Mouse (Mus musculus): ENCODE results near the gene Top3b. TPM values are rescaled to one million over a fixed set of nuclear protein-coding genes. Genes with fewer than 3 reads are reported as not detected.
A peak's percentile ranks its signal among the peaks of the same experiment; 100 is the strongest.

The Top3b gene
- polyA plus RNA-seq, 1 experiment from 2014 or later: 63.1 TPM

GRCm38 (mm10) chr16:16941078-16941477, 70.5 kb downstream of the Top3b start:
- H3K36me3 ChIP-seq (ENCODE audit: control insufficient read depth, insufficient read depth, low read length): no peaks in the 10 kb centered on the region
- no peak overlapping the region for H3K27ac ChIP-seq (ENCODE audit: low read depth, low read length)
- no peak overlapping the region for H3K9ac ChIP-seq (ENCODE audit: low read depth, low read length)
- 87% methylated on average over 2 of the region's 2 CpGs for WGBS
- H3K4me2 ChIP-seq (ENCODE audit: low read length): no peak overlapping the region
- no peak overlapping the region for H3K4me3 ChIP-seq (ENCODE audit: low read length)
- no peaks in the 10 kb centered on the region for H3K4me1 ChIP-seq (ENCODE audit: control insufficient read depth, insufficient read depth, low read depth, low read length)
- peak; percentile 42 for ATAC-seq
- H3K27me3 ChIP-seq (replicated peaks; ENCODE audit: control insufficient read depth, insufficient read depth, low read length): no peaks in the 10 kb centered on the region
- 0 out of 2 replicates have a peak, but pooled peaks cover 2% of the 10 kb centered on the region for H3K9me3 ChIP-seq (ENCODE audit: control insufficient read depth, low read length)

Other genes starting within 250 kb of the Top3b start
- gene Olfr19, start 194.3 kb upstream of the Top3b start, polyA plus RNA-seq (2015; fragmentation: Nextera tagmentation; extraction: Ambion mirVana): not detected in 2 replicates
- 19.5 and 22.1 TPM in 2 replicates for gene Spag6l, start 41.3 kb upstream of the Top3b start, polyA plus RNA-seq (2015; fragmentation: Nextera tagmentation; extraction: Ambion mirVana)
- gene Igll1, start 6.8 kb upstream of the Top3b start, polyA plus RNA-seq (2015; fragmentation: Nextera tagmentation; extraction: Ambion mirVana): not detected in 2 replicates
- 0.85 and 1.3 TPM in 2 replicates for gene Vpreb1, start 107 bp downstream of the Top3b start, polyA plus RNA-seq (2015; fragmentation: Nextera tagmentation; extraction: Ambion mirVana)
- gene Ppm1f, start 25.7 kb downstream of the Top3b start, polyA plus RNA-seq (2015; fragmentation: Nextera tagmentation; extraction: Ambion mirVana): 25.7 and 33.8 TPM in 2 replicates
- 183 and 184 TPM in 2 replicates for gene Mapk1, start 112.6 kb downstream of the Top3b start, polyA plus RNA-seq (2015; fragmentation: Nextera tagmentation; extraction: Ambion mirVana)
- 104 and 114 TPM in 2 replicates for gene Ypel1, start 199.0 kb downstream of the Top3b start, polyA plus RNA-seq (2015; fragmentation: Nextera tagmentation; extraction: Ambion mirVana)
- gene Ppil2, start 240.5 kb downstream of the Top3b start, polyA plus RNA-seq (2015; fragmentation: Nextera tagmentation; extraction: Ambion mirVana): 135 and 142 TPM in 2 replicates

Measured in hindbrain, embryonic 16.5 days (tissue).